Comparison of ENCODE assay signal across 9 mouse cellular contexts in genomic region chr1:128472022-128472712, GRCm38 (mm10). TPM values are rescaled to one million over a fixed set of nuclear protein-coding genes. Genes with fewer than 3 reads are reported as not detected.
A peak's percentile ranks its signal among the peaks of the same experiment; 100 is the strongest.
DNase-seq lines count a peak whose midpoint lies in the region; ATAC-seq and TF ChIP-seq lines count a peak whose summit lies in the region.
"Had no signal": no experiment of that assay in that cellular context is flagged by ENCODE, and none has a peak within 500 bp of the region (broad histone marks: within the 10 kb centered on the region; RNA-seq: fewer than 3 reads in every experiment).

No protein-coding gene starts in this region.

- 0 out of 2 replicates have a peak overlapping the region, but pooled peaks have one; percentile 9 for H3K9ac ChIP-seq in embryonic facial prominence, embryonic 15.5 days
- peak overlapping the region; percentile 32; the same call in 1 of the 2 replicates for H3K9ac ChIP-seq in kidney, embryonic 14.5 days (ENCODE audit: low read depth, low read length)
- peak overlapping the region; percentile 36; the same call in 1 of the 2 replicates for H3K9ac ChIP-seq in limb, embryonic 14.5 days (ENCODE audit: low read depth, low read length, severe bottlenecking)

- TF ChIP-seq POLR2A in thymus, adult 2 months (IDR thresholded peaks at IDR 0.05; ENCODE audit: control insufficient read depth, extremely low read depth, insufficient read depth, low read length, poor library complexity): no peak
- no peak for TF ChIP-seq POLR2A in limb, embryonic 14.5 days (IDR thresholded peaks at IDR 0.05; ENCODE audit: borderline replicate concordance, extremely low read depth, insufficient read depth, insufficient read length)
- no peak for TF ChIP-seq POLR2A in myocyte (IDR thresholded peaks at IDR 0.05; ENCODE audit: insufficient read length, low read depth)

- no peak overlapping the region for H3K27ac ChIP-seq in thymus, adult 2 months (ENCODE audit: control insufficient read depth, insufficient read depth, low read length)
- H3K27ac ChIP-seq in embryonic facial prominence, embryonic 15.5 days (replicated peaks): peak overlapping the region; percentile 53
- H3K27ac ChIP-seq in heart, embryonic 10.5 days: no peak overlapping the region
- H3K27ac ChIP-seq in kidney, embryonic 14.5 days (ENCODE audit: low read depth, low read length): no peak overlapping the region
- peak overlapping the region; percentile 2; the same call in 1 of the 2 replicates for H3K27ac ChIP-seq in limb, embryonic 14.5 days (replicated peaks; ENCODE audit: low read depth, low read length)

- DNase-seq in thymus, postnatal 14 days: peak; percentile 25
- no peak for DNase-seq in thymus, adult 2 months
- DNase-seq in heart, embryonic 10.5 days (ENCODE audit: low spot score): peak; percentile 90
- DNase-seq in limb, embryonic 14.5 days (ENCODE audit: low spot score): peak; percentile 84
- DNase-seq in urinary bladder, postnatal 4 days (ENCODE audit: low spot score in 2 of 2): peak; percentile 21 to 62

- H3K4me1 ChIP-seq in thymus, adult 2 months (replicated peaks; ENCODE audit: control insufficient read depth, insufficient read depth, low read length): 0 out of 2 replicates have a peak, but pooled peaks cover 5% of the 10 kb centered on the region
- H3K4me1 ChIP-seq in embryonic facial prominence, embryonic 15.5 days: peaks cover 11% of the 10 kb centered on the region
- peaks cover 13% of the 10 kb centered on the region for H3K4me1 ChIP-seq in heart, embryonic 10.5 days
- peaks cover 10% of the 10 kb centered on the region; the same call in 1 of the 2 replicates for H3K4me1 ChIP-seq in kidney, embryonic 14.5 days (ENCODE audit: control insufficient read depth, insufficient read depth, low read length)
- peaks cover 13% of the 10 kb centered on the region for H3K4me1 ChIP-seq in limb, embryonic 14.5 days (ENCODE audit: control insufficient read depth, insufficient read depth, low read length)

- H3K27me3 ChIP-seq in thymus, adult 2 months (ENCODE audit: control insufficient read depth, insufficient read depth, low read length): no peaks in the 10 kb centered on the region
- no peaks in the 10 kb centered on the region for H3K27me3 ChIP-seq in embryonic facial prominence, embryonic 15.5 days
- H3K27me3 ChIP-seq in heart, embryonic 10.5 days (ENCODE audit: insufficient read depth, poor library complexity, severe bottlenecking): no peaks in the 10 kb centered on the region
- no peaks in the 10 kb centered on the region for H3K27me3 ChIP-seq in kidney, embryonic 14.5 days (ENCODE audit: control insufficient read depth, insufficient read depth, low read length)
- H3K27me3 ChIP-seq in limb, embryonic 14.5 days (ENCODE audit: control insufficient read depth, insufficient read depth, low read length): no peaks in the 10 kb centered on the region
- H3K27me3 ChIP-seq in myocyte (ENCODE audit: control insufficient read depth, insufficient read depth, insufficient read length): no peaks in the 10 kb centered on the region
- H3K27me3 ChIP-seq: CH12.LX had no signal

- no peak overlapping the region for H3K4me3 ChIP-seq in thymus, adult 2 months (ENCODE audit: control insufficient read depth, insufficient read depth, low read length)
- peak overlapping the region; percentile 30 for H3K4me3 ChIP-seq in embryonic facial prominence, embryonic 15.5 days (replicated peaks)
- peak overlapping the region; percentile 53 for H3K4me3 ChIP-seq in heart, embryonic 10.5 days
- H3K4me3 ChIP-seq in kidney, embryonic 14.5 days (ENCODE audit: low read length): peak overlapping the region; percentile 29
- peak overlapping the region; percentile 29 for H3K4me3 ChIP-seq in limb, embryonic 14.5 days (replicated peaks; ENCODE audit: low read length)
- H3K4me3 ChIP-seq in myocyte: peak overlapping the region; percentile 13

- WGBS in thymus, adult 2 months: 47% methylated on average over 20 of the region's 20 CpGs
- WGBS in embryonic facial prominence, embryonic 15.5 days: 1% methylated on average over 20 of the region's 20 CpGs
- WGBS in heart, embryonic 10.5 days: 2% methylated on average over 20 of the region's 20 CpGs
- WGBS in kidney, embryonic 14.5 days: 2% methylated on average over 20 of the region's 20 CpGs
- 4% methylated on average over 20 of the region's 20 CpGs for WGBS in limb, embryonic 14.5 days

- H3K4me2 ChIP-seq in embryonic facial prominence, embryonic 15.5 days (replicated peaks): peak overlapping the region; percentile 54
- H3K4me2 ChIP-seq in kidney, embryonic 14.5 days (replicated peaks; ENCODE audit: low read depth, low read length): peak overlapping the region; percentile 50
- H3K4me2 ChIP-seq in limb, embryonic 14.5 days (replicated peaks; ENCODE audit: low read depth, low read length, severe bottlenecking): peak overlapping the region; percentile 54
- H3K4me2 ChIP-seq in myocyte (ENCODE audit: low read depth): peak overlapping the region; percentile 88

- TF ChIP-seq CTCF in thymus, adult 2 months (IDR thresholded peaks at IDR 0.05; ENCODE audit: borderline replicate concordance, control insufficient read depth, extremely low read depth, insufficient read depth, low read length, poor library complexity): no peak

- H3K36me3 ChIP-seq in thymus, adult 2 months (ENCODE audit: control insufficient read depth, insufficient read depth, low read length): no peaks in the 10 kb centered on the region
- H3K36me3 ChIP-seq in embryonic facial prominence, embryonic 15.5 days: no peaks in the 10 kb centered on the region
- H3K36me3 ChIP-seq in heart, embryonic 10.5 days: no peaks in the 10 kb centered on the region
- H3K36me3 ChIP-seq in kidney, embryonic 14.5 days (ENCODE audit: control insufficient read depth, insufficient read depth, low read length): no peaks in the 10 kb centered on the region
- no peaks in the 10 kb centered on the region for H3K36me3 ChIP-seq in limb, embryonic 14.5 days (ENCODE audit: control insufficient read depth, insufficient read depth, low read length)
- no peaks in the 10 kb centered on the region for H3K36me3 ChIP-seq in myocyte (ENCODE audit: control insufficient read depth, insufficient read depth)

- peak; percentile 79 for ATAC-seq in embryonic facial prominence, embryonic 15.5 days (ENCODE audit: insufficient number of reproducible peaks, low FRiP score, low TSS enrichment, low read depth)
- peak; percentile 92 for ATAC-seq in kidney, embryonic 14.5 days (ENCODE audit: low FRiP score, low TSS enrichment)
- ATAC-seq in limb, embryonic 14.5 days (ENCODE audit: low FRiP score, low read depth): peak; percentile 79

- no peak overlapping the region for H3ac ChIP-seq in myocyte (ENCODE audit: control insufficient read depth, insufficient read length)

- H3K9me3 ChIP-seq in embryonic facial prominence, embryonic 15.5 days (replicated peaks): no peaks in the 10 kb centered on the region
- H3K9me3 ChIP-seq in heart, embryonic 10.5 days: no peaks in the 10 kb centered on the region
- H3K9me3 ChIP-seq in kidney, embryonic 14.5 days (ENCODE audit: control insufficient read depth, low read length): no peaks in the 10 kb centered on the region
- no peaks in the 10 kb centered on the region for H3K9me3 ChIP-seq in limb, embryonic 14.5 days (ENCODE audit: control insufficient read depth, low read length)

- no peaks in the 10 kb centered on the region for H3K79me2 ChIP-seq in myocyte (ENCODE audit: control insufficient read depth, insufficient read depth)

TF ChIP-seq in myocyte, 11 proteins besides CTCF, POLR2A, EP300 and RAD21:
- TF ChIP-seq SRF (IDR thresholded peaks at IDR 0.05; ENCODE audit: control insufficient read depth, insufficient read length, low read depth) (no peak), USF1 (IDR thresholded peaks at IDR 0.05; ENCODE audit: low read depth) (no peak), MYOD1 (IDR thresholded peaks at IDR 0.05; ENCODE audit: control insufficient read depth in 1 of 3, insufficient read length in 2 of 3, low read depth in 2 of 3) (peak in 2 of 3 experiments; percentile 54 to 67), POLR2AphosphoS2 (IDR thresholded peaks at IDR 0.05; ENCODE audit: insufficient read length, low read depth) (no peak), CEBPB (IDR thresholded peaks at IDR 0.05; ENCODE audit: insufficient read depth, poor library complexity, severe bottlenecking) (no peak), REST (IDR thresholded peaks at IDR 0.05; ENCODE audit: insufficient read depth, insufficient read length) (no peak), MAX (IDR thresholded peaks at IDR 0.05; ENCODE audit: low read depth) (no peak), MYOG (IDR thresholded peaks at IDR 0.05; ENCODE audit: control insufficient read depth in 1 of 3, insufficient read depth in 1 of 3, insufficient read length in 2 of 3, low read depth in 2 of 3) (peak in 1 of 3 experiments; percentile 76), E2F4 (IDR thresholded peaks at IDR 0.05; ENCODE audit: insufficient read depth) (no peak), TCF3 (IDR thresholded peaks at IDR 0.05; ENCODE audit: insufficient read length, low read depth) (no peak), TCF12 (IDR thresholded peaks at IDR 0.05; ENCODE audit: insufficient read depth, poor library complexity, severe bottlenecking) (no peak)

RNA-seq across cellular contexts. Expression of gene Dars, which starts 55.0 kb away (rescaled TPM):
- 16.3 and 17.6 TPM in 2 replicates for polyA plus RNA-seq in thymus, adult 2 months (2012; rRNA removed)
- 134 and 139 TPM in 2 replicates for polyA plus RNA-seq in embryonic facial prominence, embryonic 15.5 days (2015; fragmentation: Nextera tagmentation; extraction: Ambion mirVana)
- polyA plus RNA-seq in heart, embryonic 10.5 days (2016; fragmentation: Nextera tagmentation; extraction: Ambion mirVana): 137 and 155 TPM in 2 replicates
- 108 and 150 TPM in 2 replicates for polyA plus RNA-seq in kidney, embryonic 14.5 days (2014; fragmentation: Nextera tagmentation; extraction: Ambion mirVana)
- polyA plus RNA-seq in limb, embryonic 14.5 days (2012; rRNA removed): 40.9 and 57.0 TPM in 2 replicates
- 86.9 and 88.7 TPM in 2 replicates for polyA plus RNA-seq in limb, embryonic 14.5 days (2014; fragmentation: Nextera tagmentation; extraction: Ambion mirVana)
- polyA plus RNA-seq in myocyte (2012; fragmentation: generic; extraction: Trizol): 63.2 TPM

Comparison
In these comparisons a context has a peak if more than half of its experiments do, and no peak if none do; other contexts are left out.
1. H3K27ac ChIP-seq: peak in embryonic facial prominence, embryonic 15.5 days (single experiment) and limb, embryonic 14.5 days (single experiment); none in thymus, adult 2 months (single experiment), heart, embryonic 10.5 days (single experiment) and kidney, embryonic 14.5 days (single experiment).
2. Peak in every context shown above with its lines, with median percentiles within 50 percentile points of each other: ATAC-seq, H3K4me2 ChIP-seq and H3K9ac ChIP-seq.